Mouse (Mus musculus) heart, adult 18-20 months (tissue): Measurements from ENCODE around the gene Sde2. TPM values are rescaled to one million over a fixed set of nuclear protein-coding genes. Genes with fewer than 3 reads are reported as not detected.
"Not testable (repeated sequence)": the region's sequence is repeated elsewhere in the genome, so short reads cannot be mapped to it uniquely, and the experiment has no call there.

ENCODE experiments used
- DNase-seq, 2 experiments: peaks; one replicate each; pipeline ENCODE4 v3.0.0; 2021 to 2022; ENCODE audit warnings: mixed read lengths in 1 of 2
- total RNA-seq, 2 experiments: library from RNA; stranded (reverse); gene quantifications; 2 replicates each; pipeline ENCODE4 v1.2.3; 2021

Sde2 gene
- total RNA-seq, 2 experiments from 2014 or later: 10.1 to 11.4 TPM

GRCm38 (mm10) chr1:180830588-180831346 is 20.2 kb upstream of the Sde2 start:
- no peak for DNase-seq

GRCm38 (mm10) chr1:180835273-180836015 is 15.5 kb upstream of the Sde2 start:
- DNase-seq: no peak

- DNase-seq: not testable (repeated sequence)
Measured at GRCm38 (mm10) chr1:180836467-180836866, 14.5 kb upstream of the Sde2 start.

GRCm38 (mm10) chr1:180837186-180837585 is 13.7 kb upstream of the Sde2 start:
- no peak for DNase-seq

GRCm38 (mm10) chr1:180838014-180838413 is 12.9 kb upstream of the Sde2 start:
- DNase-seq: no peak

GRCm38 (mm10) chr1:180839201-180839910 is 11.6 kb upstream of the Sde2 start:
- DNase-seq: no peak

GRCm38 (mm10) chr1:180841561-180842300 is 9.2 kb upstream of the Sde2 start:
- no peak for DNase-seq

- DNase-seq: peak; percentile 87 to 92
Measured at GRCm38 (mm10) chr1:180848114-180848510, 2.8 kb upstream of the Sde2 start.

- peak; percentile 88 to 89 for DNase-seq
Measured at GRCm38 (mm10) chr1:180848511-180849241, 2.3 kb upstream of the Sde2 start.

GRCm38 (mm10) chr1:180849701-180850301 is 1.1 kb upstream of the Sde2 start:
- DNase-seq: peak in 1 of 2 experiments; percentile 22

GRCm38 (mm10) chr1:180858763-180859162 is 7.8 kb downstream of the Sde2 start:
- DNase-seq: no peak

- no peak for DNase-seq
Measured at GRCm38 (mm10) chr1:180860030-180860429, 9.1 kb downstream of the Sde2 start.

GRCm38 (mm10) chr1:180863606-180864005 is 12.7 kb downstream of the Sde2 start:
- DNase-seq: peak; percentile 34 to 53

GRCm38 (mm10) chr1:180866001-180866400 is 15.1 kb downstream of the Sde2 start:
- DNase-seq: no peak

- peak; percentile 56 to 57 for DNase-seq
Measured at GRCm38 (mm10) chr1:180870122-180870650, 19.3 kb downstream of the Sde2 start.

GRCm38 (mm10) chr1:180873861-180874484 is 23.0 kb downstream of the Sde2 start:
- peak; percentile 19 to 62 for DNase-seq

- DNase-seq: no peak
Measured at GRCm38 (mm10) chr1:180874615-180875014, 23.7 kb downstream of the Sde2 start.

GRCm38 (mm10) chr1:180875126-180875525 is 24.2 kb downstream of the Sde2 start:
- no peak for DNase-seq

- no peak for DNase-seq
Measured at GRCm38 (mm10) chr1:180877466-180877865, 26.5 kb downstream of the Sde2 start.

- DNase-seq: no peak
Measured at GRCm38 (mm10) chr1:180881768-180882167, 30.8 kb downstream of the Sde2 start.
